In the genomic region with DNA sequence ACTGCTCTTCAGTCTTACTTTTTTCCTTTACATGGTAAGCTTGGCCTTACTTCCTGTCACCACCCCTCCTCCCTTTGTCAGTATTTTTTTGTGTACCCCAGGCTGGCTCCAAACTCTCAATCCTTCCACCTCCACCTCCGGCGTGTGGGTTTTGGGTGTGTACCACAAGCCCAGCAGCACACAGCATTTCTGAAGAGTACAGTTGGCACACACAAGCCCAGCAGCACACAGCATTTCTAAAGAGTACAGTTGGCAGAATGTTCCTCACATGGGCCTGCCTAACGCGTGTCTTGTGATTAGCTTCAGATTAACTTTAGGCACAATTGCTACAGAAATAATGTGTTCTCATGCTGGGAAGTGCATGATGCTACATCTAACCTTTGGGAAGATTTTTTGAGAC, we compare ENCODE assay signal across 10 mouse cellular contexts. TPM values are rescaled to one million over a fixed set of nuclear protein-coding genes. Genes with fewer than 3 reads are reported as not detected.
DNase-seq lines count a peak whose midpoint lies in the region.
"Had no signal": no experiment of that assay in that cellular context is flagged by ENCODE, and none has a peak within 500 bp of the region (broad histone marks: within the 10 kb centered on the region; RNA-seq: fewer than 3 reads in every experiment).

No protein-coding gene starts in this region.

- DNase-seq in left cerebral cortex, postnatal 14 days (ENCODE audit: low spot score in 2 of 2), result peak; percentile 28 to 39
- no peak for DNase-seq in left cerebral cortex, adult 11 months (ENCODE audit: low spot score)
- DNase-seq in NIH3T3 (ENCODE audit: low read depth), result peak; percentile 25
- DNase-seq in gonadal fat pad, adult 2 months (ENCODE audit: low read depth), result peak; percentile 66
- peak; percentile 60 for DNase-seq in thymus, postnatal 25 days
- DNase-seq in ovary, postnatal 36 days (ENCODE audit: low spot score), result no peak
- no peak for DNase-seq in kidney, adult 8-10 months
- DNase-seq: cerebellum, postnatal 36 days; kidney, adult 18-20 months; lung, adult 18-20 months had no signal

- intact Hi-C loops in left cerebral cortex, postnatal 14 days (cut with DNase I), result no loop called here

RNA-seq across cellular contexts. Expression of a gene that starts 59.3 kb away (rescaled TPM):
- 10 to 100 TPM; 34.8 to 44.6 TPM for total RNA-seq in left cerebral cortex, postnatal 14 days (2021)
- 5.6 and 7.3 TPM in 2 replicates for polyA plus RNA-seq in gonadal fat pad, adult 2 months (2012; rRNA removed)

Comparison
In these comparisons a context has a peak if more than half of its experiments do, and no peak if none do; other contexts are left out.
1. DNase-seq: peak in left cerebral cortex, postnatal 14 days (2 of 2), NIH3T3 (single experiment), gonadal fat pad, adult 2 months (single experiment) and thymus, postnatal 25 days (single experiment); none in left cerebral cortex, adult 11 months (single experiment), ovary, postnatal 36 days (single experiment) and kidney, adult 8-10 months (0 of 2).